Mouse (Mus musculus): Measurements from ENCODE around the gene P4ha3.

The P4ha3 gene

DNA sequence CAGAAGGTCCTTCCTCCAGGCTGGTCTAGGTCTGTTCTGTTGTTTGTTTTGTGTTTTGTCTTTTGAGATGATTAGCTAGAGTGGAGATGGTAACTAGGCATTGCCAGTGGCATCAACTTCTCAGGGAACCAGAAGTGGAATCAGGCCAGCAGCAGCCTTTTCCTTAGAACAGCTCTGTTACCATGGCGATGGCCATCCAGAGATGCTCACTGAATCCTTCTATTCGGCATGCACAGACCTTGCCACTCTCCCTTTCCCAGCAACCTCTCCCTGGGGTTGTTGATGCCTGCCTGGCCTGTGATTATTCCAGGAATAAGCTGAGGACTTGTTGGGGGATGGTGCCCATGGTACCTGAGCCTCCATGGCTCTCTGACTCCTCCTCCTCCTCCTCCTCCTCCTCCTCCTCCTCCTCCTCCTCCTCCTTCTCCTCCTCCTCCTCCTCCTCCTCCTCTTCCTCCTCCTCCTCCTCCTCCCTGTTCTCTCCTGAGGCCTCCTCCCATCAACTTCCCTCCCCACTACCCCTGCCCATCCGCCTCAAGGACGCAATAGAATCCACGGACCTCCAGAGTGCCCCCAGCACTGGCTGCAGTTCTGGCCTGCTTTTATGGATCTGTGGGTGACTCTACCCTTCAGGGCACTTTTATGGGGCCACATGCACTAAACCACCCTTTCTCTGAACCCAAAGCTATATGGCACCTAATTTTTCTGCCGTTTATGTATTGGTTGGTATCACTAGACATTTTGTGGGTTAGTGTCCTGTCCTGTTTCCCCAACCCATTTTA, 22.7 kb downstream of the P4ha3 start:
- no peak for DNase-seq (ENCODE audit: low spot score in 2 of 2)

DNA sequence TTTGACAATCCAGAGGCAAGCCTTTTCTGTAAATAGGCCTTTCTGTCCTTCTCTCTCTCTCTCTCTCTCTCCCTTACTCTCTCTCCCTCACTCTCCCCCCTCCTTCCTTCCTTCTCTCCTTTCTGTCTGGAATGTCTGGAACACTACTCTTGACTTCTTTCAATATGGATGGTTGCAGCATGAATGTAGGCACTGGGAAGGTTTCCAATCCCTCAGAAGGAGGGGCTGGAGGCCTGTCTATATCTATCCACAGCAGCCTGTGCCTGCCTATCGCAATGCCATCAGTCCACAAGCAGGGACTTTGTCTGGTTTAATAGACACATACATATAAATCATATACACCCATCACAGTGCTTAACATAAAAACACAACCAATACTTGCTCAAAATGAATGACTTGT, 23.9 kb downstream of the P4ha3 start:
- no peak for DNase-seq (ENCODE audit: low spot score in 2 of 2)

DNA sequence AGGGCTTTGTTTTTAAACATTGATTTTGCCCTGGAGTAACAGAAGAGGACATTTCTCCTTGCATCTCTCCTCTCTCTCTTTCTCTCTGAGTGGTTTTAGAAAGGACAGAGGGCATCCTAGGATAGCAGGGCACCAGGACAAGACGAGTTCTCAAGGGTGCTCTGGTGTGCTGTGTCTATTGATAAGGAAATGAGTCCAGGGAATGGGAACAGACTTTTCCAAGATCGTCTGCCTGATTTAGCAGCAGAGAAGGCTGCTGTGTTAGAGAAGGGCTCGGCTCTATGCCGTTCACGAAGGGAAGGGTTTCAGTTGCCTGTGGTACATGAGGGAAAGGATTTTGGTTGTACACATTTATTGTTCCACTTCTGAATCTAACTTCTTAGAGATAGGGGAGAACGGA, 24.4 kb downstream of the P4ha3 start:
- DNase-seq (ENCODE audit: low spot score in 2 of 2) = no peak

DNA sequence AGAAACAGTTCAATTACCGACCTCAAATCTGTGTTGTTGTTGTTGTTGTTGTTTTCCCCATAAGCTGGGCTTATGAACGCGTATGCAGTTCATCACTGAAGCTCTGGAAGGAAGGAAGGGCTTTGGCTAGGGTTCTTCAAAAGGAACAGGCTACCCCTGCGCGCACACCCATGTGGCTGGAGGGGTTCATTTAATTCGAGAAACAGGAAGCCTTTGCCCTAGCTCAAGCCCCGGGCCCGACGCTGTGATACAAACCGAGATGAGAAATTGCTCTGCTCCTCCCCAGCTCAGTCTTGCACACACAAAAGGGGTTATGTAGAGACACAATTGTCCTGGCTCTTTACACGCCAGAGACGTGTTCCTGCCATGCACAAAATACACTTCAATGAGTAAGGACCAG, 25.0 kb downstream of the P4ha3 start:
- DNase-seq (ENCODE audit: low spot score in 2 of 2) = no peak

DNA sequence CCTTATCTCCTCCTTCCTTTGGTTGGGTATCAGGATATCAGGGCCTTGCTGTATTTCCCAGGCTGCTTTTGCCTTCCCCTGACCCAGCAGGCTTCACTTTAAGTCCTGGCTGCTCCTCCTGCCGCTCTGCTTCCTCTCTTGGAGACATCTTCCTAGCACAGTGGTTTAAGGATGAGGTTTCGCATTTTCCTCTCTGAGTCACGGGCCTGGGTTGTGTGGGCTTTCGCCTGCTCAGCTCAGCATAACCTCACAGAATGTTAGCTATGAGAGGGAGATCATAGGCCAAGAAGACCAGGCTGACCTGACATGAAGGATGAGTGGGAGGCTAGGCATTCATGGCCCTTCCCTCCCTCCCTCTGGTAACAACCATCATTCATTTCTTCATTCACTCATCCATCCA, 27.4 kb downstream of the P4ha3 start:
- no peak for DNase-seq (ENCODE audit: low spot score in 2 of 2)

DNA sequence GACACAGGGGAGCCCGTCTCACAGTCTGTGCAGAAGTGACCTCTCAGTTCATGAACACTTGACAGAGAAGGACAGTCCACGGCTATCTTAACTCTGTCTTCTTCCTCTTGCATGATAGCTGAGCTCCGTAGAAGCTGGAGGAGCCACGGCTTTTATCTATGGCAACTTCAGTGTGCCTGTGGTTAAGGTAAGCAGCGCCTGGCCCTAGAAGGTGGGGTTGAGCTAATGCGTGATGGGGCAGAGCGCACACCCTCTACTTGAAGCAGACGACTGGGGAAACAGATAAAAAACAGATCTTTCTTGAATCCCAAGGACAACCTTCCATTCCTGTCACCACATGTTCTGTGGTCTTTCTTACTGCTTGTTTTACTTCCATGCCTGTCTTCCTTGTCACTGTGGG, 31.6 kb downstream of the P4ha3 start:
- DNase-seq (ENCODE audit: low spot score in 2 of 2) = no peak

DNA sequence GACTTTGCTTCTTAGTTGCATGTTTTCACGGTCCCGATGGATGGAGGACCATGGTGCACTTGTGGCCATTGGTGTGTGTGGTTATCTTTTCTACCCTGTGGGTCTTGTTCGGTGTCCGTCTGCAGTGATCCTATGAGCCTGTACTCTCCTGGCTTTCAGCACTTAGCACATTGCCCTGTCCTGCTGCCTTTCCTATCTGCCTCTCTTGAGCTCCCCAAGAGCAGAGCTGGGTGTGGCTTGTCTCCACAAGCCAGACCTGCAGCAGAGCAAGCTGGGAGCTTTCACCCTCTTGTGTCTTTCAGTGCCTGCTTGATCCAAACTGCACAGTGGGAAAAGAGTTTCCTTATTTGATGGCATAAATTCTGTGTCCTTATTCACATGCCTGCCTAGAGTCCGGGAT, 32.2 kb downstream of the P4ha3 start:
- no peak for DNase-seq (ENCODE audit: low spot score in 2 of 2)

DNA sequence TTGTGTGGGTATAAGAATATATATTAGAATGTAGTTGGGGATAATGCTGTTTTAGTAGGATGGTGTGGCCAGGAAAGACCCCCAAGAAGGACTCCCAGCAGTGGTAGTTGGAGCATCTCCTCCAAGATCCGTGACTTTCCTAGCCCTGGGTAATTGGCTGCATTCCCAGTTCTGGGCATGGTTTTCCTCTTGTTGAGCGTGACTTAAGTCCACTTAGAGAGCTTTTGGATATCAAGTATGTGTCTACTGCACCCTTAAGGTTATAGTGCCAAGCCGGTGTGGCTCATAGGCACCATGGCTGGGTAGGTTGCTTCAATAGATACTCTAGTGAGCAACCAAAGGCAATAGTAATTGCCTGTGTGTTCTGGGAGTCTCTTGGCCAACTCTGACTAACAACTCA, 38.4 kb downstream of the P4ha3 start:
- no peak for DNase-seq (ENCODE audit: low spot score in 2 of 2)

DNA sequence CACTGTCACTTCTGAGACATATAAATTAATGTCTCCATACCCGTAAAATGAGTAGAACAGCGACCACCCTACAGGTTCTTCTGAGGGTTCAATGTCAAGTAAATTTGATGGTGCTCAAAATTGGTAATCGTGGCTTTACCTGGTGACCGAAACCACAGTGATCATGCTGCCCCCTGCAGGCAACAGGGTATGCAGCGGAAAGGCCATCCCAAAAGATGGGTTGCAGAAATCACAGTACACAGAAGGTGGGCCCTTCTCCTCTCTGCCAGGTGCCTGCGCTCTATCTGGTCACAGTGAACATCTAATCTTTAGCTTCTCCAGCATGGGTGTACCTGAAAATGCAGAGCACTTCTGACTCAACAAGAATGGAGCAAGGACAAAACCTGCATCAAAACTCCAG, 40.2 kb downstream of the P4ha3 start:
- peak; percentile 48 to 50 for DNase-seq (ENCODE audit: low spot score in 2 of 2)

DNA sequence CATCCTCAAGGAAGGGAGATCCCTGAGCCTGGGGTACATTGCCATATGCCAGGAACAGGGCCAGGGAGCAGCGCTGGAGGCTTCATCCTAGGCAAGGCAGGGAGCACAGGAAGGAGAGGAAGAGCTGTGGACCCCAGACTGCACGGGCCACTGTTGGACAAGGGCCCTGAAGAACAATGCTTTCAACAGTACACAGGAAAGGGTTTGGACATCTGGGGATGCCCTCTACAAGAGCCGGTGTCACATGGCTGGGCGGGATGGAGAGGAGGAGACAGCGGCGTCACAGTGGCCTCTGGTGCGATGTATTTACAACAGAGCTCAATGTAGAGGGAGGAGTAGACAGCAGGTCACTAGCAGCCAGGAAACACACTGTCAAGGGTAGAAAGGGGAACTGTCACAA, 42.2 kb downstream of the P4ha3 start:
- no peak for DNase-seq (ENCODE audit: low spot score in 2 of 2)

DNA sequence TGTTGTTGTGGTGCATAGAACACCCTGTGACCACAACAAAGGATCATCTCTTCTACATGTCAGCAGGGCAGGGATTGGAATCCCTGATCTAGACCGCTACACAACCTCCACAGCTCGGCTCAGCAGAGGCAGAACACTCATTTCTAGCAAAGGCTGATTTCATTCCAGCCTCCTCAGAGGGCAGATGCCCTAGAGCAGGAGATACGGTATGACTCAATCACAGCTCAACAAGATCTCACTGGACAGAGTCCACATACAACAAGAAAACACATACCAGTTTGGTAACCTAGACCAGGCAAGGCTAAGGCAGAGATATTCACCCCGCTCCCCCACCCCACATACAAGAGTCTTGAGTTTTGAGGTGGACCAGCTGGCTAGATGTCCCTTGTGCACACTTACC, 43.3 kb downstream of the P4ha3 start:
- DNase-seq (ENCODE audit: low spot score in 2 of 2) = no peak

DNA sequence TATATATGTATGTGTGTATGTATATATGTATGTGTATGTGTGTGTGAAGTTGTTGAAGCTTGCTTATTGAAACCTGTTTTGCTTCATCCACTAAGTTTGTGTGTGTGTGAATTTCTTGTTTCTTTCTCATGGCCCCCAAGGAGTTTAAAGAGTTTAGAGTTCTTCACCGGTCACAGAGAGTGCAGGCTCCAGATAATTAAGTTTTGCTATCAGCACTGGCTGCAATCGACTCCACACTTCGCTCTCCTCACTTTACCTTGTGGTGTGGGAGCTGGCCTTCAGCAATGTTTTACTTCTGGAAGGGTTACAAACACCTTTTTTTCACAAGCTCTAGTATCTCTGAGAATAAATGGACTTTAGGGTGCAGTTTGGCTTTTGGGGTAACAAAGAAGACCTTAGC, 45.9 kb downstream of the P4ha3 start:
- no peak for DNase-seq (ENCODE audit: low spot score in 2 of 2)

DNA sequence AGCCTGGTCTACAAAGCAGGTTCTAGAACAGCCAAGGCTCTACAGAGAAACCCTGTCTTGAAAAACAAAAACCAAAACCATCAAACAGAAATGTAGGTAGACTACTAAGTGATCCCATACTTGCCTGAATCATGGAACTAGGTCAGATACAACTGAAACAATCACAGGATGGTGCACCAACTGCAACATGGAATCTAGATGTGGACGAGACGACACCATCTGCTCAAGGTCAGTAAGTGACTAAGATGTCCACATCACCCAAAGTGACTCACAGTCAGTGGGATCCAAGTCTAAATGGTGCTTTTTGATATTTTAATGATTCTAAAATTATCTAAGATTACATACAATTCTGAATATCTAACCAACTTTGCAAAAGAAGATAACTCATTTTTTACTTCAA, 50.6 kb downstream of the P4ha3 start:
- DNase-seq (ENCODE audit: low spot score in 2 of 2) = no peak

DNA sequence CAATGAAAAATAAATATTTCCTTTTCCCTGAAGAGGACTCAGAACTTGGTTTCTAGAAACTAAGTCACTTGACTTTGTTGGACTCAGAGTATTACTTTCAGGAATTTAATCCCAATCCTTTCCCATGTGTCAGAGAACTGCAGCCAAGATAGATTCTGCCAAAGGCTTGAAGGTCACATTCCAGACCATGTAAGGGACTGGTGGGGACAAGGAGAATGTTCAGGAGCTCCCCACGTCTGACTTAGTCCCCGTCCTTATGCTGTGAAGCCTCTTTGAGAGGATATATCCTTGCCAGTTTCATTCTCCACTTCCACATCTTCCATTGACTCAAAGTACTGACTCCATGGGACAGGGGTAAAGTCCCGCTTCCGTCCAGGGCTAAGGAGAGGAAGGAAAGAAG, 69.7 kb downstream of the P4ha3 start:
- DNase-seq (ENCODE audit: low spot score in 2 of 2) = no peak

DNA sequence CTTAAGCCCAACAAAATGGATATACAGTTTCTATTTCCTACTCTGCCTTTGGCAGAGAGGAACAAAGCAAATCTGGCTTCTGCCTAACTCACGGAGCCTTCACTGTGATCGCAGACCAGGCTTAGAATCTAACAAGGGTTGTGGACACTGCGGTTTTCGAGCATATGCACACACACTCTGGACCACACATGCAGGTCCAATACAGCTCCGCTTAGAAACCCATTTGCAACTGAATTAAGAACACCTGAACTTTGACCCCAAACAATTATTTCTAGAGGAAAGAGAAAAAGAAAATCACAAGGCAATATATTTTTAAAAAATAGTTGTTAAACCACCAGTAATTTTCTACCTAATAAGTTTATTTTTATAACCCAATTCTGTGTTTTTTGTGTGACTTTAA, 71.0 kb downstream of the P4ha3 start:
- no peak for DNase-seq (ENCODE audit: low spot score in 2 of 2)

DNA sequence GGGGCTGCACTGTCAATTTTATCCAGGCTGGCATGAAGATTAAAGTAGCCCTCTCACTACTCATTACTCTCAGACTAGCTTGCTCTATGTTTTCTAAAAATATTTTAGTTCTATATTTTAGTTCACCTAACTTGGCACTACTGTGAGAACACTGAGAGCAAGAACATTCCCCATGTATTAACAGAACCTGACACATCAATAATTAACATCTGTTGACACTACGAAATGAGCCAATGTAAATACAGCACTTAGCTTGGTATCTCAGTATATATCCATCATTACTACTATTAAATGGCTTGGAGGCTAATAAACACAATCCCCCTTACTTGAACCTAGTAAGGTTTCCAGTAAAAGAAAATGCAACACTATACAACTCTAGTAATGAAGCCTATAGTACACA, 71.4 kb downstream of the P4ha3 start:
- no peak for DNase-seq (ENCODE audit: low spot score in 2 of 2)

DNA sequence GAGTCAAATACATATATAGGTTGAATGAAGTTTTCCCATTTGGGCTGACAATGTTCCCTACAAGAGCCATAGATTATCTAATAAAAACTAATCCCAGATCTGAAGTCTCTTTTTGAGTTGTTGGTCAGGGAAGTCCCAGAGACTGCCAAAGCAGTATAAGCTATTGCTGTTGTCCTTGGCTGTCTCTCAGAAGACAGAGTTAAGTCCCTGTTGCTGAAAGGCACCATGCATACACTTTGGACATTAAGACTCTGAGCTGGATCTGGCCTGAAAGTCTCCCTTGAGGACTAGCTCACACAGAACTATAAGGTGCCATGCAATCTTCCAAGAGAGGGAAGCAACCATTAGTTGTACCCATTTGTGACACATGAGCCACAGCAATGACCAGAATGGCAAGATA, 72.5 kb downstream of the P4ha3 start:
- no peak for DNase-seq (ENCODE audit: low spot score in 2 of 2)

DNA sequence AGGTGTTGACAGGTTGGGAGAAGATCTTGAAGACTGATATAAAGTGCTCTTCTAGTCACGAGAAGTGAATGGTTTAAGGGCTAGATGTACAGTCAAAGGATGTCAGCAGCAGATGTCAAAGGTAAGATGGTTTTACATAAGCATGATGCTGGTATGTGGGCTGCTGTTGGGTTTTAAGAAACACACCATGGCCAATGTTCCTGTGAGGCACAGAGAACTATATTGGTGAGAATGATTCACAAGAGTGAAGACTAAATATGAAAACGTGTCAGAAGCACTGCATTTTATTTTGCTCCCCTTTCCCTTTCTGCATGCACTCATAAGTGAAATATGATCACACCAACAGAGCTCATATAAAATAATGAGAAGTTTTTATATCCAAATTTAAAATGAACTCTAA, 77.8 kb downstream of the P4ha3 start:
- no peak for DNase-seq (ENCODE audit: low spot score in 2 of 2)

DNA sequence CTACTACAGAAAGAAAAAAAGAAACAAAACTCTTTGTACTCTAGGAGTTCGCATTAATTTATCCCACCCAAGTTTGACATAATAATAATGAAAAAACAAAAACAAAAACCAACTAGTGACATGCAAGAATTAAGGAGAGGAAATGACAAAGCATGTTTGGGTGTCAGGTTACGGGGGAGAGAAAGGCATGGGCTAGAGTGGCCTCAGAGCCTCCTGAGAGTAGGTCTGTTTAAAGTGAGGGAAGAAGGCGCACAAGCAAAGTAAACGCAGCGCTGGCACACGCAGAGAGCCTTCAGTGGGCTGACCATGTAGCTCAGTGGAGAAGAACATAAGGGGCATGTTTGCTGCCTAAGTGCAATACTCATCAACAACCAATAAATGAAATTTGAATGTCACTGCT, 79.6 kb downstream of the P4ha3 start:
- no peak for DNase-seq (ENCODE audit: low spot score in 2 of 2)

All from frontal cortex, postnatal 25 days (tissue).